Mouse (Mus musculus): Measurements from ENCODE around the gene Opcml. TPM values are rescaled to one million over a fixed set of nuclear protein-coding genes. Genes with fewer than 3 reads are reported as not detected.
A peak's percentile ranks its signal among the peaks of the same experiment; 100 is the strongest.

Gene Opcml
- polyA plus RNA-seq, 1 experiment from 2014 or later, result 9.8 TPM

GRCm38 (mm10) chr9:28307481-28308050 lies 517.0 kb downstream of the Opcml start:
- no peak overlapping the region for H3K27ac ChIP-seq
- WGBS, result 75% methylated on average over 6 of the region's 6 CpGs
- no peak overlapping the region for H3K4me2 ChIP-seq

GRCm38 (mm10) chr9:28317881-28318280 lies 527.3 kb downstream of the Opcml start:
- no peaks in the 10 kb centered on the region for H3K36me3 ChIP-seq
- no peak overlapping the region for H3K4me3 ChIP-seq
- H3K27me3 ChIP-seq, result no peaks in the 10 kb centered on the region
- H3K4me2 ChIP-seq, result no peak overlapping the region
- H3K9me3 ChIP-seq, result no peaks in the 10 kb centered on the region
- H3K4me1 ChIP-seq, result no peaks in the 10 kb centered on the region
- no peak overlapping the region for H3K27ac ChIP-seq
- no peak for ATAC-seq (ENCODE audit: borderline replicate concordance, extremely low read depth, low FRiP score, low TSS enrichment)
- no peak overlapping the region for H3K9ac ChIP-seq

More at GRCm38 (mm10) chr9:28307481-28308050, 517.0 kb downstream of the Opcml start:
- H3K27me3 ChIP-seq, result no peaks in the 10 kb centered on the region
- no peaks in the 10 kb centered on the region for H3K9me3 ChIP-seq
- H3K4me1 ChIP-seq, result no peaks in the 10 kb centered on the region
- H3K9ac ChIP-seq, result no peak overlapping the region
- H3K4me3 ChIP-seq, result no peak overlapping the region
- H3K36me3 ChIP-seq, result no peaks in the 10 kb centered on the region
- no peak for ATAC-seq (ENCODE audit: borderline replicate concordance, extremely low read depth, low FRiP score, low TSS enrichment)

- H3K4me2 ChIP-seq, result no peak overlapping the region
- H3K4me3 ChIP-seq, result no peak overlapping the region
- ATAC-seq (ENCODE audit: borderline replicate concordance, extremely low read depth, low FRiP score, low TSS enrichment), result no peak
- H3K9me3 ChIP-seq, result no peaks in the 10 kb centered on the region
- H3K9ac ChIP-seq, result no peak overlapping the region
- WGBS, result 60% methylated on average over 4 of the region's 4 CpGs
- H3K36me3 ChIP-seq, result no peaks in the 10 kb centered on the region
- H3K27me3 ChIP-seq, result no peaks in the 10 kb centered on the region
- no peaks in the 10 kb centered on the region for H3K4me1 ChIP-seq
- no peak overlapping the region for H3K27ac ChIP-seq
Observed at GRCm38 (mm10) chr9:28319021-28319755, 528.6 kb downstream of the Opcml start.

DNA sequence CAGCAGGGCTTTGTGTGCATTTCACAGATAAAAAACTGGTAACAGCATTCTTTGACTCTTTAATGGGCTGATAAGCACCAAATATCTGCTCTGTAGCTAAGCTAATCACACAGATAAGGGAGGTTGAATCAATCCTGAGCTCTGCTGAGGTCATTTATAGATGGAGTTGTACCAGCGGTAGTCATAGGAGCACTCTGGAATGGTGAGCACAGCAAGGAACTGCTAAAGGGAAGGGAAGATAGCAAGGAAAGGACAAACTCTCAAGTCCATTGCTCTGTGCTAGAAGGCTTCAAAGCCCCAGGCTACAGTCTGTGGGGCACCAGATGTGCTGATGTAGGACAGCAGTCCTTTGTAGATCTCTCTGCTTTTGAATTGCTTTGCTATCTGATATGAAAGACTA lies 529.2 kb downstream of the Opcml start:
- H3K4me1 ChIP-seq, result no peaks in the 10 kb centered on the region
- no peak overlapping the region for H3K4me2 ChIP-seq
- no peak overlapping the region for H3K4me3 ChIP-seq
- H3K36me3 ChIP-seq, result no peaks in the 10 kb centered on the region
- no peaks in the 10 kb centered on the region for H3K9me3 ChIP-seq
- H3K9ac ChIP-seq, result no peak overlapping the region
- no peak for ATAC-seq (ENCODE audit: borderline replicate concordance, extremely low read depth, low FRiP score, low TSS enrichment)
- WGBS, result 15% methylated on average over 1 of the region's 1 CpGs
- H3K27me3 ChIP-seq, result no peaks in the 10 kb centered on the region
- no peak overlapping the region for H3K27ac ChIP-seq

GRCm38 (mm10) chr9:28327985-28328384 lies 537.4 kb downstream of the Opcml start:
- no peak for ATAC-seq (ENCODE audit: borderline replicate concordance, extremely low read depth, low FRiP score, low TSS enrichment)
- no peaks in the 10 kb centered on the region for H3K27me3 ChIP-seq
- no peak overlapping the region for H3K4me3 ChIP-seq
- H3K4me2 ChIP-seq, result no peak overlapping the region
- H3K36me3 ChIP-seq, result no peaks in the 10 kb centered on the region
- H3K9me3 ChIP-seq, result no peaks in the 10 kb centered on the region
- WGBS, result 40% methylated on average over 4 of the region's 4 CpGs
- H3K9ac ChIP-seq, result no peak overlapping the region
- H3K4me1 ChIP-seq, result no peaks in the 10 kb centered on the region
- H3K27ac ChIP-seq, result no peak overlapping the region

GRCm38 (mm10) chr9:28328434-28328833 lies 537.9 kb downstream of the Opcml start:
- Histone ChIP-seq H3K27ac (no peak overlapping the region), H3K4me1 (no peaks in the 10 kb centered on the region), H3K4me3 (no peak overlapping the region), H3K36me3 (no peaks in the 10 kb centered on the region), H3K4me2 (no peak overlapping the region), H3K9me3 (no peaks in the 10 kb centered on the region), H3K9ac (no peak overlapping the region), H3K27me3 (no peaks in the 10 kb centered on the region)
- ATAC-seq (ENCODE audit: borderline replicate concordance, extremely low read depth, low FRiP score, low TSS enrichment), result no peak
- 71% methylated on average over 2 of the region's 2 CpGs for WGBS

DNA sequence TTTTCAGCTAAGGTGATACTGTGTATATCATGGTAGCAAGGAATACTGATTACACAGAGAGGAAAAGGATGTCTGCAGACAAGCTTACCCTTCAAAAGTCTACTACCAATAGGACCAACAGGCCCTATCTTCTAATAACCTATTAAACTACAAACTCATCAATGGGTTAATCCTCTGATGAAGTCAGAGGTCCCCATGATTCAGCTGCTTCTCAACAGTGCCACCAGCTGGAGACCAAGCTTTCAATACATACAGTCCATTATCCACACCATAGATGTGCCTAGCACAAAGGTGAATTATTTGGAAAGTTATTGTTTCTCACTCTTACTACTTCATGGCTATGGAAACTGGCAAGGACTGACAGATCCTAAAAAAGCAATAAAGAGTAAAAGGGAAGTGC lies 538.9 kb downstream of the Opcml start:
- Histone ChIP-seq H3K9ac (no peak overlapping the region), H3K4me2 (no peak overlapping the region), H3K4me1 (no peaks in the 10 kb centered on the region), H3K27me3 (no peaks in the 10 kb centered on the region), H3K36me3 (no peaks in the 10 kb centered on the region), H3K27ac (no peak overlapping the region), H3K9me3 (no peaks in the 10 kb centered on the region), H3K4me3 (no peak overlapping the region)
- ATAC-seq (ENCODE audit: borderline replicate concordance, extremely low read depth, low FRiP score, low TSS enrichment), result no peak

DNA sequence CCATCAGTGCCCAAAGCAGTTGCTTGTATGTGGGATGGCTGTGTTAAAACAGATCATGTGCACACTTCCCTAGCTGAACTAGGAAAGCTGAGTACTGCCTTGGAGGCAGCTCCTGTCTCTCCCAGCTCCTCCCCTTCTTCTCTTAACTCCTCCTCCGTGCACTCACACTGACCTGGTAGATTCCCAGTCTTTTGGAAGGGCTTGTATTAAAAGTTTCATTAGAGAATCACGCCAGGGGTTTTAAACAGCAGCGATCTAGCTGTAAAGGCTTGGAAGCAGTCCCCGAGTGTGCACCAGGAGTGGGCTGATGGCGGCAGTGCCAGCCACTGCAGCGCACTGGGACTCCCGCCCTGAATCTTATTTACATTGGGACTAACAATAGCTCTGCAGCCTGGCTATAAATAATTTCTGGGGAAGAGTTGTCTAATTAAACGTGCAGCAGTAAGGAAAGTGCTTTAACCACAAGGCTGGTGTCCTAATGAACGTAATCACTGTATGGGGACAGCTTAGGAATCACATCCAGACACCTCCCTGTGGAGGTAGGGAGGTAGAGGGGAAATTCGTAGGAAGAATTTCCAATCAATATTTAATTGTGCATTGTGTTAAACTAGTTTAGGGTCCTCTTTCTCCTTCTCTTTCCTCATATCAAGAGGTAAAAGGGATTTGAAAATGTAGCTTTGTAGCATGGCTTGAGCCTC lies 546.1 kb downstream of the Opcml start:
- Histone ChIP-seq H3K9ac (no peak overlapping the region), H3K9me3 (no peaks in the 10 kb centered on the region), H3K36me3 (no peaks in the 10 kb centered on the region), H3K4me2 (peak overlapping the region; percentile 40), H3K27me3 (no peaks in the 10 kb centered on the region), H3K27ac (no peak overlapping the region), H3K4me1 (peaks cover 4% of the 10 kb centered on the region; the same call in 1 of the 2 replicates), H3K4me3 (no peak overlapping the region)
- WGBS, result 19% methylated on average over 10 of the region's 10 CpGs
- peak; percentile 78; the same call in 1 of the 2 replicates for ATAC-seq (ENCODE audit: borderline replicate concordance, extremely low read depth, low FRiP score, low TSS enrichment)

DNA sequence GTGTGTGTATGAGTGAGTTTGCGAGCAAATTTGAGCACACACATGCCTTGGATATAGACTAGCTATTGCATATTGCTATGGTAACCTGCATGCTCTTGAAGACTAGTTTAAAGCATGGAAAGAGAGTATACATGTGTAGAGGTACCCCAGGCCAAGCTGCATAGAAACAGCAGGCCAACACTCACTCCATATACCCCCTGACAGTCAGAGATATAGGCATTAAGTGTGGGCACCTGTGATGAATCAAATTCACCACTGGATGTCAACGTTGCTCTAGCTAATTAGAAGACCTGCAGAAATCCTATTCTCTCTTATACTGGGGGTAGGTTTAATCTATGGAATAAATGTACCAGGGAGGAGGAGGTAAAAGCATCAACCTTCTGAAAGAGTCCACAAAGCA lies 547.3 kb downstream of the Opcml start:
- Histone ChIP-seq H3K36me3 (no peaks in the 10 kb centered on the region), H3K27me3 (no peaks in the 10 kb centered on the region), H3K4me2 (no peak overlapping the region), H3K9ac (no peak overlapping the region), H3K9me3 (no peaks in the 10 kb centered on the region), H3K4me3 (no peak overlapping the region), H3K27ac (no peak overlapping the region), H3K4me1 (peaks cover 4% of the 10 kb centered on the region; the same call in 1 of the 2 replicates)
- no peak for ATAC-seq (ENCODE audit: borderline replicate concordance, extremely low read depth, low FRiP score, low TSS enrichment)
- 63% methylated on average over 2 of the region's 2 CpGs for WGBS

DNA sequence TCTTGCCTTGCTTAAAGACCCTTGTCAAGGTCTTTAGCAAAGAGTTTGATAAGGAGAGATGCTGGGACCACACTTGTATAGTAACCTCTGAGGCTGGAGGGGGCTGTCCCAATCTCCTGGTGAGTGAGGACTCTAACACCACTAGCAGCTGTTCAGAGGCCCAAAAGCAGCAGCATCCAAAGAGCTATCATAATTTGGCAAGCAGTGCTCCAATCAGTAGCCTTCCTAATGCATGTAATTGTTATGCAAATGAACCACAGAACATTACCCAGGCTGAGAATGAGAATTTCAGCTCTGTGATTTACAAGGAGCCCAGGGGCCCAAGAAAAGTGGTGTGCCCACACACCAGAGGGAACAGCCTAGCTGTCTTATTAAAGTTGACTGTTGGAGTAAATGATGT lies 564.4 kb downstream of the Opcml start:
- no peaks in the 10 kb centered on the region for H3K4me1 ChIP-seq
- H3K27ac ChIP-seq, result no peak overlapping the region
- no peak overlapping the region for H3K4me3 ChIP-seq
- H3K9ac ChIP-seq, result no peak overlapping the region
- ATAC-seq (ENCODE audit: borderline replicate concordance, extremely low read depth, low FRiP score, low TSS enrichment), result no peak
- no peaks in the 10 kb centered on the region for H3K27me3 ChIP-seq
- no peaks in the 10 kb centered on the region for H3K36me3 ChIP-seq
- H3K4me2 ChIP-seq, result no peak overlapping the region
- H3K9me3 ChIP-seq, result no peaks in the 10 kb centered on the region

DNA sequence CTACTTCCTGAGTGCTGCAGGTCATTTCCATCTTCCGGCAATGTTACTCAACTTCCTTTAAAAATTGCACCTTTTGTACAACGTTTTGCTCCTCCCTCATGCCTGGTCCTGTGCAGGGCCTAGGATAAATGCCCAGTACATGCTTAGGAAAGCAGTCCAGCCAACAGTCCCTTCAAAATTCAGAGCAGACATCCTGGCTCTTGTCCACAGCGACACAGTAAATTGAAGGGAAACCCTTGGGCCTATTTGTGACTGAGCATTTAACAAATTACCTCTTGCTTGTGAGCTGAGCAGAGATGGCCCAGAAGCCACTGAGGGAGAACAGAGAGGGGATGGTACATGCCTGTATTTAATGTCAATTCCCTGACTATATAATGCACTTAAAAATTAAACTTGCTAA lies 567.4 kb downstream of the Opcml start:
- Histone ChIP-seq H3K27me3 (no peaks in the 10 kb centered on the region), H3K9ac (no peak overlapping the region), H3K27ac (no peak overlapping the region), H3K4me1 (no peaks in the 10 kb centered on the region), H3K36me3 (no peaks in the 10 kb centered on the region), H3K4me3 (no peak overlapping the region), H3K9me3 (no peaks in the 10 kb centered on the region), H3K4me2 (no peak overlapping the region)
- WGBS, result 62% methylated on average over 3 of the region's 3 CpGs
- ATAC-seq (ENCODE audit: borderline replicate concordance, extremely low read depth, low FRiP score, low TSS enrichment), result no peak

DNA sequence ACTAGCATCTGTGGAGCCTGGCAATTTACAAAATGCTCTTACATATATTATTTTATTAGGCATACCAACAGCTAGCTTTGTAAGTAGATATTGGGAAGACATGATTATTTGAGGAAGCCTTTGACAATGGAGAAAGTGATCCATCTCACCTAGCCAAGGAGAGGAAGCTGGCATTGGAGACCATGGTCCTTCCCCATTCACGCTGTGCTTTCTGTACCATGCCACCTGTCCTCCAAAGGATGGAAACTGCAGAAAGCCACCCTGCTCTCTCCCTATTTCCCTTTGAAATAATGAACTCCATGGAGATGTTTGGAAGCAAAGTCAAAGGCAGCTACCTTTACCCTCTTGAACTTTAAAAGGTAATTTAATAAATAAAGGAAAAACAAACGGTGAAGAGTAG lies 570.1 kb downstream of the Opcml start:
- Histone ChIP-seq H3K9me3 (no peaks in the 10 kb centered on the region), H3K36me3 (no peaks in the 10 kb centered on the region), H3K4me3 (no peak overlapping the region), H3K4me2 (no peak overlapping the region), H3K27me3 (no peaks in the 10 kb centered on the region), H3K27ac (no peak overlapping the region), H3K9ac (no peak overlapping the region), H3K4me1 (no peaks in the 10 kb centered on the region)
- WGBS, result 80% methylated on average over 2 of the region's 2 CpGs
- no peak for ATAC-seq (ENCODE audit: borderline replicate concordance, extremely low read depth, low FRiP score, low TSS enrichment)

All from lung, embryonic 15.5 days (tissue).